Mouse (Mus musculus) spleen, postnatal 36 days (tissue): ENCODE data around the gene Lpo.
"Not testable (repeated sequence)": the region's sequence is repeated elsewhere in the genome, so short reads cannot be mapped to it uniquely, and the experiment has no call there.

Experiments used
- DNase-seq, 2 experiments: peaks; one replicate each; pipeline ENCODE4 v3.0.0; 2022; ENCODE audit warnings: low spot score in 2 of 2, mixed read lengths in 1 of 2

The Lpo gene

GRCm38 (mm10) chr11:87828239-87828900 lies at the start of gene Lpo:
Gene Lpo, minus strand, starts transcription at chr11:87828289.
- no peak for DNase-seq

- no peak for DNase-seq
Measured at GRCm38 (mm10) chr11:87875436-87875835, 47.3 kb upstream of the Lpo start, which contains the start of gene Epx. Gene Epx, minus strand, starts transcription at chr11:87875536.

- DNase-seq = no peak
Measured at GRCm38 (mm10) chr11:87871766-87872165, 43.7 kb upstream of the Lpo start.

GRCm38 (mm10) chr11:87870096-87870495 lies 42.0 kb upstream of the Lpo start:
- DNase-seq = no peak

- not testable (repeated sequence) for DNase-seq
Measured at GRCm38 (mm10) chr11:87866891-87867290, 38.8 kb upstream of the Lpo start.

GRCm38 (mm10) chr11:87862805-87863204 lies 34.7 kb upstream of the Lpo start:
- no peak for DNase-seq

GRCm38 (mm10) chr11:87860426-87860825 lies 32.3 kb upstream of the Lpo start:
- DNase-seq = no peak

- no peak for DNase-seq
Measured at GRCm38 (mm10) chr11:87859273-87859672, 31.2 kb upstream of the Lpo start.

GRCm38 (mm10) chr11:87854550-87854949 lies 26.5 kb upstream of the Lpo start:
- no peak for DNase-seq

GRCm38 (mm10) chr11:87853597-87853954 lies 25.5 kb upstream of the Lpo start:
- DNase-seq = no peak

GRCm38 (mm10) chr11:87852690-87853596 lies 24.9 kb upstream of the Lpo start, which contains the start of gene Mks1:
Gene Mks1, plus strand, starts transcription at chr11:87853215.
- DNase-seq = peak; percentile 85

GRCm38 (mm10) chr11:87847884-87848283 lies 19.8 kb upstream of the Lpo start:
- DNase-seq = no peak

GRCm38 (mm10) chr11:87846968-87847600 lies 19.0 kb upstream of the Lpo start:
- no peak for DNase-seq

- DNase-seq = no peak
Measured at GRCm38 (mm10) chr11:87841436-87841835, 13.3 kb upstream of the Lpo start.

GRCm38 (mm10) chr11:87840676-87841075 lies 12.6 kb upstream of the Lpo start:
- DNase-seq = no peak

- DNase-seq = no peak
Measured at GRCm38 (mm10) chr11:87821502-87821901, 6.6 kb downstream of the Lpo start.

- no peak for DNase-seq
Measured at GRCm38 (mm10) chr11:87817443-87817773, 10.7 kb downstream of the Lpo start.

GRCm38 (mm10) chr11:87816707-87817442 lies 11.2 kb downstream of the Lpo start:
- DNase-seq = no peak

GRCm38 (mm10) chr11:87814831-87815230 lies 13.3 kb downstream of the Lpo start:
- no peak for DNase-seq

GRCm38 (mm10) chr11:87811396-87811795 lies 16.7 kb downstream of the Lpo start:
- DNase-seq = no peak

GRCm38 (mm10) chr11:87808236-87808635 lies 19.9 kb downstream of the Lpo start:
- DNase-seq = peak in 1 of 2 experiments; percentile 8

- DNase-seq = no peak
Measured at GRCm38 (mm10) chr11:87807433-87807832, 20.7 kb downstream of the Lpo start.
